Mouse (Mus musculus) neural tube, embryonic 12.5 days (tissue): ENCODE results near the gene Tmem243. TPM values are rescaled to one million over a fixed set of nuclear protein-coding genes. Genes with fewer than 3 reads are reported as not detected.

Experiments used
- ATAC-seq: fragments of 200-750 bp; cut with Nextera tagmentation; 2 replicates; pipeline ENCODE4 v1.8.0; 2017; ENCODE audit warnings: low read depth, mild to moderate bottlenecking, moderate TSS enrichment, moderate library complexity; ENCODE audit not compliant: low FRiP score
- H3K27ac ChIP-seq: fragments of 300-500 bp; sonication (generic); 2 replicates; pipeline ENCODE4 v1.5.1; 2016
- H3K27me3 ChIP-seq: fragments of 300-500 bp; sonication (generic); replicated peaks from 2 replicates; pipeline ENCODE4 v1.6.1; 2016; ENCODE audit warnings: mild to moderate bottlenecking
- H3K36me3 ChIP-seq: fragments of 300-500 bp; sonication (generic); 2 replicates; pipeline ENCODE4 v1.6.1; 2016; ENCODE audit warnings: mild to moderate bottlenecking
- H3K4me1 ChIP-seq: fragments of 300-500 bp; sonication (generic); 2 replicates; pipeline ENCODE4 v1.6.1; 2016
- H3K4me2 ChIP-seq: fragments of 300-500 bp; sonication (generic); replicated peaks from 2 replicates; pipeline ENCODE4 v1.6.1; 2016; ENCODE audit warnings: mild to moderate bottlenecking
- H3K4me3 ChIP-seq: fragments of 300-500 bp; sonication (generic); 2 replicates; pipeline ENCODE4 v1.5.1; 2016
- H3K9ac ChIP-seq: fragments of 300-500 bp; sonication (generic); 2 replicates; pipeline ENCODE4 v1.6.1; 2016; ENCODE audit warnings: mild to moderate bottlenecking
- H3K9me3 ChIP-seq: fragments of 300-500 bp; sonication (generic); 2 replicates; pipeline ENCODE4 v1.6.1; 2016; ENCODE audit warnings: mild to moderate bottlenecking
- WGBS: fragments of 180-500 bp; shearing (Covaris S2); methylation state at CpG from one replicate; pipeline ENCODE4 v1.1.7; 2016; 5-methylcytosine and 5-hydroxymethylcytosine counted together
- polyA plus RNA-seq: library from polyadenylated mRNA; unstranded; fragments of >200 nt; fragmentation: Nextera tagmentation; extraction: Ambion mirVana; gene quantifications from 2 replicates; pipeline ENCODE4 v1.2.1, GENCODE M21; 2016

Tmem243 gene
- 19.2 and 21.0 TPM in 2 replicates for polyA plus RNA-seq

GRCm38 (mm10) chr5:9100207-9100848 is at the start of gene Tmem243:
Gene Tmem243 (plus strand): TSS chr5:9100668.
- Histone ChIP-seq H3K9ac (peak within 1 kb of the TSS; percentile 77), H3K4me1 (peaks cover 9% of the 10 kb centered on the region; the same call in 1 of the 2 replicates), H3K4me3 (peak within 1 kb of the TSS; percentile 86), H3K27ac (0 out of 2 replicates have a peak within 1 kb of the TSS, but pooled peaks have one; percentile 7), H3K9me3 (peaks cover 6% of the 10 kb centered on the region; the same call in 1 of the 2 replicates), H3K27me3 (0 out of 2 replicates have a peak, but pooled peaks cover 2% of the 10 kb centered on the region), H3K36me3 (no peaks in the 10 kb centered on the region), H3K4me2 (peak within 1 kb of the TSS; percentile 88)
- WGBS, result under 1% methylated on average over 59 of the region's 59 CpGs
- ATAC-seq, result peak; percentile 99

GRCm38 (mm10) chr5:9056020-9056660 is 44.3 kb upstream of the Tmem243 start:
- H3K4me3 ChIP-seq, result no peak overlapping the region
- H3K27ac ChIP-seq, result no peak overlapping the region
- WGBS, result 38% methylated on average over 3 of the region's 3 CpGs
- no peaks in the 10 kb centered on the region for H3K4me1 ChIP-seq
- ATAC-seq, result peak; percentile 70; the same call in 1 of the 2 replicates
- H3K9ac ChIP-seq, result no peak overlapping the region
- no peaks in the 10 kb centered on the region for H3K9me3 ChIP-seq
- no peaks in the 10 kb centered on the region for H3K36me3 ChIP-seq
- no peak overlapping the region for H3K4me2 ChIP-seq
- no peaks in the 10 kb centered on the region for H3K27me3 ChIP-seq

GRCm38 (mm10) chr5:9057277-9057879 is 43.1 kb upstream of the Tmem243 start:
- Histone ChIP-seq H3K27me3 (no peaks in the 10 kb centered on the region), H3K9ac (no peak overlapping the region), H3K36me3 (no peaks in the 10 kb centered on the region), H3K9me3 (no peaks in the 10 kb centered on the region), H3K27ac (no peak overlapping the region), H3K4me1 (no peaks in the 10 kb centered on the region), H3K4me3 (no peak overlapping the region), H3K4me2 (no peak overlapping the region)
- ATAC-seq, result no peak
- 85% methylated on average over 5 of the region's 5 CpGs for WGBS

- Histone ChIP-seq H3K27me3 (no peaks in the 10 kb centered on the region), H3K4me3 (no peak overlapping the region), H3K4me1 (no peaks in the 10 kb centered on the region), H3K4me2 (no peak overlapping the region), H3K9me3 (no peaks in the 10 kb centered on the region), H3K27ac (no peak overlapping the region), H3K9ac (no peak overlapping the region), H3K36me3 (no peaks in the 10 kb centered on the region)
- WGBS, result 78% methylated on average over 6 of the region's 6 CpGs
- no peak for ATAC-seq
Observed at GRCm38 (mm10) chr5:9059303-9060023, 41.0 kb upstream of the Tmem243 start.

- no peaks in the 10 kb centered on the region for H3K4me1 ChIP-seq
- H3K36me3 ChIP-seq, result no peaks in the 10 kb centered on the region
- no peak overlapping the region for H3K4me3 ChIP-seq
- no peak overlapping the region for H3K9ac ChIP-seq
- H3K4me2 ChIP-seq, result no peak overlapping the region
- ATAC-seq, result no peak
- no peak overlapping the region for H3K27ac ChIP-seq
- WGBS, result 91% methylated on average over 14 of the region's 14 CpGs
- no peaks in the 10 kb centered on the region for H3K27me3 ChIP-seq
- H3K9me3 ChIP-seq, result no peaks in the 10 kb centered on the region
Observed at GRCm38 (mm10) chr5:9060228-9060627, 40.2 kb upstream of the Tmem243 start.

GRCm38 (mm10) chr5:9064217-9064616 is 36.3 kb upstream of the Tmem243 start:
- H3K4me2 ChIP-seq, result no peak overlapping the region
- no peak overlapping the region for H3K9ac ChIP-seq
- H3K4me1 ChIP-seq, result no peaks in the 10 kb centered on the region
- H3K9me3 ChIP-seq, result no peaks in the 10 kb centered on the region
- H3K27ac ChIP-seq, result no peak overlapping the region
- no peak for ATAC-seq
- H3K36me3 ChIP-seq, result no peaks in the 10 kb centered on the region
- 100% methylated on average over 1 of the region's 1 CpGs for WGBS
- H3K4me3 ChIP-seq, result no peak overlapping the region
- H3K27me3 ChIP-seq, result no peaks in the 10 kb centered on the region

DNA sequence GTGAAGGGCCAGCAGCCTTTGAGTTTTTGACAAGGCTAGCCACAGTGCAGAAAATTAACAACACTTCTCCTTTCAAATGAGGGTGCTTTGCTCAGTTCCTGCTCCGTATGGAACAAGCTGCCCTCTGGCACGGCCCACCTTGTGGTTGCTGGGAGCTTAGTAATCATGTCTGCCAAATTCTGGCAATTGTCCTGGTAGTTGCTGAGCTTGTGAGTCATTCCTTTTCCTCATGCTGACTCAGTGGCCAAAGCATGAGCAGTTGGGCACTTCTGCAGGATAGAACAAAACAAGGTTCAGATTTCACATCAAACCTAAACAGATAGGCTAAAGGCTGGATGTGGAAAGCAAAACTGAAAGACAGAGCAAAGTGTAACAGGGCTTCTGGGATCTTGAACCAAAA is 31.6 kb upstream of the Tmem243 start:
- no peaks in the 10 kb centered on the region for H3K36me3 ChIP-seq
- no peak overlapping the region for H3K27ac ChIP-seq

GRCm38 (mm10) chr5:9069599-9070209 is 30.8 kb upstream of the Tmem243 start:
- 79% methylated on average over 6 of the region's 6 CpGs for WGBS

More for the DNA sequence above, 31.6 kb upstream of the Tmem243 start:
- no peaks in the 10 kb centered on the region for H3K27me3 ChIP-seq
- no peak overlapping the region for H3K4me3 ChIP-seq
- H3K4me2 ChIP-seq, result no peak overlapping the region
- no peaks in the 10 kb centered on the region for H3K9me3 ChIP-seq
- 70% methylated on average over 2 of the region's 2 CpGs for WGBS
- no peaks in the 10 kb centered on the region for H3K4me1 ChIP-seq
- ATAC-seq, result no peak
- no peak overlapping the region for H3K9ac ChIP-seq

GRCm38 (mm10) chr5:9071360-9071759 is 29.1 kb upstream of the Tmem243 start:
- Histone ChIP-seq H3K4me1 (no peaks in the 10 kb centered on the region), H3K27me3 (no peaks in the 10 kb centered on the region), H3K27ac (no peak overlapping the region), H3K9ac (no peak overlapping the region), H3K4me2 (no peak overlapping the region), H3K9me3 (no peaks in the 10 kb centered on the region), H3K4me3 (no peak overlapping the region), H3K36me3 (no peaks in the 10 kb centered on the region)
- WGBS, result 95% methylated on average over 3 of the region's 3 CpGs
- ATAC-seq, result no peak

More at GRCm38 (mm10) chr5:9069599-9070209, 30.8 kb upstream of the Tmem243 start:
- H3K27ac ChIP-seq, result no peak overlapping the region
- ATAC-seq, result no peak
- H3K9ac ChIP-seq, result no peak overlapping the region
- H3K4me1 ChIP-seq, result no peaks in the 10 kb centered on the region
- H3K36me3 ChIP-seq, result no peaks in the 10 kb centered on the region
- H3K4me3 ChIP-seq, result no peak overlapping the region
- no peak overlapping the region for H3K4me2 ChIP-seq
- H3K9me3 ChIP-seq, result no peaks in the 10 kb centered on the region
- H3K27me3 ChIP-seq, result no peaks in the 10 kb centered on the region

DNA sequence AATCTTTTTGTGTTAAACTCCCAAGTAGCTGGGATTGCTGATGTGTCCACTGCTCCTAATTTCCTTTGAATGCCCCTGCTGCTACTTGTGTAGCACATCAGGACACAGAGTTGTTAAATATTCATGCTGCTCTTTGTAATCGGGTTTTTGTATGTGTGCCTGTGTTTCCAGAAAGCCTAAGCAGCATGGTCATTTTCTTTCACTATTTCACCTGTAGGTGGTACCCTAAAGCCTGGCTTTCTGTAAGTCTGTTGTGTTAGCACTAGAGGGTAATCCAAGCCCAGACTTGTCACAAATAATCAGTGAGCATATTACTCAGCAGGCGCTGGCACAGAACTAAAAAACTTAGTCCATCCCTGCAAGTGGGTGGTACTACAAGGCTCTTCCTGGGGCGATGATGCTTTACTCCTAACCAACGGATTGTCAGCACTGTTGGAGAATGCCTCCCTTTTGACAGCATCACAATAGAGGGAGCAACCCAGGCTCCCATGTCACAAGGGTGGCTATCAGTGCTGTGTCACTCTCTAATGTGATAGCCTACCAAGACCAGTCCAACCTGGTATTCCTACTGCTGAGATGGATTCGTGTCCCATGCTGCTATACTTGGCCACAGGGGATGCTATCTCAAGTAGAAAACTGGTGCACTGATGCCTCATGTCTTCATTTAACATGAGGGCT is 27.2 kb upstream of the Tmem243 start:
- peak; percentile 63 for ATAC-seq
- no peak overlapping the region for H3K9ac ChIP-seq
- H3K36me3 ChIP-seq, result no peaks in the 10 kb centered on the region
- H3K4me3 ChIP-seq, result no peak overlapping the region
- WGBS, result 48% methylated on average over 5 of the region's 5 CpGs
- no peaks in the 10 kb centered on the region for H3K4me1 ChIP-seq
- H3K27ac ChIP-seq, result no peak overlapping the region
- H3K4me2 ChIP-seq, result no peak overlapping the region
- no peaks in the 10 kb centered on the region for H3K27me3 ChIP-seq
- H3K9me3 ChIP-seq, result no peaks in the 10 kb centered on the region

DNA sequence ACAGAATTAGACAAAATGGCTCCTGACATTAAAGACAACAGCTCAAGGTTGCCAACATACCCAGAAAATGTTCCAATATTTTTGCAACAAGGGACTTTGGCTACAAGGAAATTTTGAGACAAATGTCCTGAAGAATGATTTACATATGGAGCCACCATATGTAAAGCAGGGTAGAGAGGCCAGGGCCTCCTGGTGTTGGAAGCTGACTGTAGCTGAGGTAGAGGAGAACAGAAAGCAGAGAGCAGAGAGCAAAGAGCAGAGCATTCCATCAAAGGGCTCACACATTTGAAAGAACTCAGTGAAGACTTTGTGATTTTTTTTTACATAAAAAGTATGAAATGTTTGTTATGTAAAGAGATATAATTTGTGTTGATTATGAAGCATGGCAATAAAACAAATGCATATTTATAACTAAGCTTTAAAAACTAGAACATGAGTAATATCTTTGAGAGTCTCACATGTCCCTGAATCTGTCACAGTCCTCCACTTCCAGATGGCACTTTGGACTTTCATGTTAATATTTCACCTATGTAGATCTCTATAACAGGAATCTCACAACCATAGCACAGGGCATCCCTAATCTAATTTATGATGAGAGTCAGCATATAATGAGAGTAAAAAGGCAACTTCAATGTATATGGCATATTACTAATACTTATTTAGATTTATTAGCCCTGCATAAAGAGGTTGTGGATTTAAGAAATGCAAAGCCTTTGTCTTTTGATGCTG is 20.5 kb upstream of the Tmem243 start:
- Histone ChIP-seq H3K4me1 (no peaks in the 10 kb centered on the region), H3K9me3 (no peaks in the 10 kb centered on the region), H3K36me3 (no peaks in the 10 kb centered on the region), H3K4me3 (no peak overlapping the region), H3K4me2 (no peak overlapping the region), H3K27me3 (no peaks in the 10 kb centered on the region), H3K27ac (no peak overlapping the region), H3K9ac (no peak overlapping the region)
- ATAC-seq, result no peak
